Mouse (Mus musculus) NIH3T3 (cell line): ENCODE measurements at regions not wholly inside any gene's neighbourhood (a gene's known extent, or its start where the extent isn't known, plus 50 kb on each side); places are given as distances from the start of the nearest gene placed in this dataset.

Experiments used
- DNase-seq: peaks from one replicate; pipeline ENCODE4 v3.0.0-alpha.2; 2012; ENCODE audit warnings: low read depth

GRCm38 (mm10) chr1:81927721-81928120, 305.2 kb upstream of the Gm9747 start:
- DNase-seq = no peak

- DNase-seq = no peak
Measured at GRCm38 (mm10) chr1:81933064-81933463, 299.8 kb upstream of the Gm9747 start.

- no peak for DNase-seq
Measured at GRCm38 (mm10) chr1:81945236-81945635, 287.7 kb upstream of the Gm9747 start.

- DNase-seq = peak; percentile 45
Measured at GRCm38 (mm10) chr1:81950140-81950550, 282.8 kb upstream of the Gm9747 start.

- DNase-seq = no peak
Measured at GRCm38 (mm10) chr1:81950853-81951252, 282.1 kb upstream of the Gm9747 start.

GRCm38 (mm10) chr1:81951493-81952011, 281.4 kb upstream of the Gm9747 start:
- DNase-seq = peak; percentile 33

GRCm38 (mm10) chr1:81952095-81952494, 280.8 kb upstream of the Gm9747 start:
- no peak for DNase-seq

GRCm38 (mm10) chr1:81954507-81954906, 278.4 kb upstream of the Gm9747 start:
- DNase-seq = peak; percentile 89

GRCm38 (mm10) chr1:81967062-81967461, 265.9 kb upstream of the Gm9747 start:
- DNase-seq = peak; percentile 51

- no peak for DNase-seq
Measured at GRCm38 (mm10) chr1:81967746-81968295, 265.1 kb upstream of the Gm9747 start.

- DNase-seq = no peak
Measured at GRCm38 (mm10) chr1:81972575-81972974, 260.3 kb upstream of the Gm9747 start.

GRCm38 (mm10) chr1:81973481-81973880, 259.4 kb upstream of the Gm9747 start:
- no peak for DNase-seq

- no peak for DNase-seq
Measured at GRCm38 (mm10) chr1:82007943-82008342, 225.0 kb upstream of the Gm9747 start.

- peak; percentile 38 for DNase-seq
Measured at GRCm38 (mm10) chr1:82008805-82009204, 224.1 kb upstream of the Gm9747 start.

GRCm38 (mm10) chr1:82010995-82011394, 221.9 kb upstream of the Gm9747 start:
- DNase-seq = no peak

- DNase-seq = peak; percentile 70
Measured at GRCm38 (mm10) chr1:82015341-82015740, 217.6 kb upstream of the Gm9747 start.

- no peak for DNase-seq
Measured at GRCm38 (mm10) chr1:82018701-82019404, 214.1 kb upstream of the Gm9747 start.

GRCm38 (mm10) chr1:82027761-82028160, 205.2 kb upstream of the Gm9747 start:
- no peak for DNase-seq

- no peak for DNase-seq
Measured at GRCm38 (mm10) chr1:82031130-82031529, 201.8 kb upstream of the Gm9747 start.

- no peak for DNase-seq
Measured at GRCm38 (mm10) chr1:82032410-82032809, 200.5 kb upstream of the Gm9747 start.

- DNase-seq = peak; percentile 59
Measured at GRCm38 (mm10) chr1:82038171-82038570, 194.7 kb upstream of the Gm9747 start.

- no peak for DNase-seq
Measured at GRCm38 (mm10) chr1:82038698-82039097, 194.2 kb upstream of the Gm9747 start.

- DNase-seq = peak; percentile 63
Measured at GRCm38 (mm10) chr1:82041286-82042050, 191.4 kb upstream of the Gm9747 start.
